Mouse (Mus musculus): ENCODE results near the gene Gm32687.
"Not testable (repeated sequence)": the region's sequence is repeated elsewhere in the genome, so short reads cannot be mapped to it uniquely, and the experiment has no call there.

The Gm32687 gene

DNA sequence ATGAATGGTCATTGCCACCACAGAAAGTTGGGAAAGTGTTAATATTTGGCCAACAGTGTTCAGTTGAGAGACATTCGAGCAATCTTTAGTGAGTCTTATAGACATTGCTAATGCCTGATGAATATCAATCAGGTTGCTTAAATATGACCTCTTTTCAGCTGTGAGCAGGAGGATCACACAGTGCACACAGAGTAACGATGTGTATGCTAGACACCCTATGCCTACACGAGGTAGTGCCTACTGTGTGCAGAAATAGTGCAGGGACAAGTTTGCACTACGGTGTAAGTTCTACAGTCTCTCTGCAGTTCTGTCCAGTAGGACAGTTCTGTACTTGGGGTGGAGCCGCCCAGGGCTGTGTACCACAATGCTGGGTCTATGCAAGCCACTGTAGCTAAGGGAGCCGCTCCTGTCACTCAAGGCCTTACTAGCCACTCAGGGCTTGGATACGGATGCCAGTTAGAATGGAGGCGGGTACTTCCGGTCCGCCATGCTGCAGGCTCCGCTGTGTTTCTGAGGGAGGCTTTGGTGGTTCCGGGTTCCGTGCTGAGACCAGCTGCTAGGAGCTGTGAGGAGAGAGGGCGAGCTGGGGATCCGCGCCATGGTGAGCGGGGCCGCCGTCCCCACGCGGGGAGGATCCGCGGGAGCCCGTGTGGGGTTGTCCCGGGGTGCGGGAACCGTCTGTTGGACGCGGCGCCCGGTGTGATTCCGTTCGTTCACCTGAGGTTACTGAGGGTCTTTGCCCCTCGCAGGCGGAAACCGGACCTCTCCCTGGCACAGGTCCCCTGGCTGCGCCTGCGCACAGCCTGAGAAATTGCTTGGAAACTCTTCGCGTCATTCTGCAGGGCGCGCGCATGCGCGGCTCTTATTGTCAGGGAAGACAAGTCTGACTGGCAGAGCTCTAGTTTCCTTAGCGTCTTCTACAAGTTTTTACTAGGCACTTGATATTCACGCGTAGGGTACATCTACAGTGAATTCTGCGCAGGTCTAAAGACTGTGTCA lies at the start of gene Gm32687:
Gene Gm32687, plus strand, starts transcription at position 526 of the 999 bp plus-strand sequence.
- in situ Hi-C loops (cut with MseI, MboI): not testable (repeated sequence)

DNA sequence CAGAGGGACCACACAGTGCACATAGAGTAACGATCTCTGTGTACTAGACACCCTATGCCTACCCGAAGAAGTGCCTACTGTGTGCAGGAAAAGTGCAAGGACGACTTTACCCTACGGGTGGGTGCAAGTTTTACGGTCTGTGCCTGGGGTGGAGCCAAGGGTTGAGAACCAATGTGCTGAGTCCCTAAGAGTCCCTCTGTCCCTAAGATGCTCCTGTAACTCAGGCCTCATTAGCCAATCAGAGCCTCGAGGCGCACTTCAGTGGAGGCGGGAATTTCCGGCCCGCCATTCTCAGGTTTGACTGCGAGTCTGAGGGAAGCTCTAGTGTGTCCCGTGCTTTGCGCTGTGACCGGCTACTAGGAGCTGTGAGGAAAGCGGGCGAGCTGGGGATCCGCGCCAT lies 17.5 kb upstream of the Gm32687 start:
- in situ Hi-C loops (cut with MseI, MboI): not testable (repeated sequence)

DNA sequence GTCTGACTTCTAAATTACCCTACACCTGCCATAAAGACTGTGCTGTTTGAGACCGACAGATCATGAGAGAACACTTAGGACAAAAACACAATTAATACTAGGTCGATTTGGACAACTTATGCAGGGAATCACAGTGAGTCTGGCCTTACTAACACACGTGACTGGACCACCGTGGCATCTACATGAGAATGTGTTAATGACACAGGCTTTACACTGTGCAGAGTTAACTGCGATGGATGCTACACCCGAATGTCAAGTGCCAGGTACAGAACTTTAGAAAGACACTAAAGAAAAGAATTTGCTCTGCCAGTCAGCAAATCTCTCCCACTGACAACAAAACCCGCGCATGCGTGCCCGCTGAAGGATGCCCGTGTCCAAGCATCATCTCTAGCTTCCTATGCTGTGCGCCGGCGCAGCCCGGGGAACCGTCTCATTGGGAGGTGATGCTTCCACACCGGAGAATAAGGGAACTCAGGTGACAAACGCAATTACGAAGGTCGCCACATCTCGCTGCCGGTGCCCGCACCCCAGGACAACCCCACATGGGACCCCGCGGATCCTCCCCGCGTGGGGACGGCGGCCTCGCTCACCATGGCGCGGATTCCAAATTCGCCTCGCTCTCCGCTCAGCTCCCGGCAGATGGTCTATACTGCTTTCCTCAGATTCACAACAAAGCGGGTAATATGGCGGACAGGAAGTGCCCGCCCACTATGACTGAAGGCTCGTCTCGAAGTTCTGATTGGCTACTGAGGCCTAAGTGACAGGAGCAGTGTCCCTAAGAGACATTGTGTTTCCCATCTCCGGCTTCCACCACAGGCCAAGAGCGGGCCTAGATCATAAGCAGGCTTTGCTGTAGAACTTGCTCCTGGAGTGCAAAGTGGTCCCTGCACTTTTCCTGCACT lies 66.4 kb downstream of the Gm32687 start, which contains the start of gene Zfp781:
Gene Zfp781, minus strand, starts transcription at position 639 of the 902 bp plus-strand sequence.
- in situ Hi-C loops (cut with MseI, MboI): not testable (repeated sequence)
